Mouse (Mus musculus) limb, embryonic 15.5 days (tissue): Measurements from ENCODE around the gene Wdr46. TPM values are rescaled to one million over a fixed set of nuclear protein-coding genes. Genes with fewer than 3 reads are reported as not detected.
A peak's percentile ranks its signal among the peaks of the same experiment; 100 is the strongest.

ENCODE experiments used
- ATAC-seq: fragments of 200-750 bp; cut with Nextera tagmentation; 2 replicates; pipeline ENCODE4 v1.8.0; 2017; ENCODE audit warnings: low read depth, moderate TSS enrichment; ENCODE audit not compliant: insufficient number of reproducible peaks, low FRiP score, low TSS enrichment
- H3K27ac ChIP-seq: fragments of 300-500 bp; sonication (generic); 2 replicates; pipeline ENCODE4 v1.5.1; 2015; ENCODE audit warnings: moderate library complexity, mild to moderate bottlenecking, inconsistent platforms
- H3K27me3 ChIP-seq: fragments of 300-500 bp; sonication (generic); 2 replicates; pipeline ENCODE4 v1.6.1; 2015; ENCODE audit warnings: inconsistent platforms
- H3K36me3 ChIP-seq: fragments of 300-500 bp; sonication (generic); 2 replicates; pipeline ENCODE4 v1.6.1; 2015; ENCODE audit warnings: inconsistent platforms
- H3K4me1 ChIP-seq: fragments of 300-500 bp; sonication (generic); 2 replicates; pipeline ENCODE4 v1.6.1; 2015; ENCODE audit warnings: inconsistent platforms
- H3K4me2 ChIP-seq: fragments of 300-500 bp; sonication (generic); 2 replicates; pipeline ENCODE4 v1.6.1; 2015; ENCODE audit warnings: mild to moderate bottlenecking, inconsistent platforms
- H3K4me3 ChIP-seq: fragments of 300-500 bp; sonication (generic); 2 replicates; pipeline ENCODE4 v1.5.1; 2015; ENCODE audit warnings: mild to moderate bottlenecking, inconsistent platforms
- H3K9ac ChIP-seq: fragments of 300-500 bp; sonication (generic); 2 replicates; pipeline ENCODE4 v1.6.1; 2015; ENCODE audit warnings: inconsistent platforms
- H3K9me3 ChIP-seq: fragments of 300-500 bp; sonication (generic); 2 replicates; pipeline ENCODE4 v1.6.1; 2016; ENCODE audit warnings: inconsistent platforms
- WGBS: fragments of 180-500 bp; shearing (Covaris S2); methylation state at CpG from one replicate; pipeline ENCODE4 v1.1.7; 2015; 5-methylcytosine and 5-hydroxymethylcytosine counted together
- polyA plus RNA-seq: library from polyadenylated mRNA; unstranded; fragments of >200 nt; fragmentation: Nextera tagmentation; extraction: Ambion mirVana; gene quantifications from 2 replicates; pipeline ENCODE4 v1.2.1, GENCODE M21; 2015

The Wdr46 gene
- polyA plus RNA-seq, 1 experiment from 2014 or later = 31.4 TPM

DNA sequence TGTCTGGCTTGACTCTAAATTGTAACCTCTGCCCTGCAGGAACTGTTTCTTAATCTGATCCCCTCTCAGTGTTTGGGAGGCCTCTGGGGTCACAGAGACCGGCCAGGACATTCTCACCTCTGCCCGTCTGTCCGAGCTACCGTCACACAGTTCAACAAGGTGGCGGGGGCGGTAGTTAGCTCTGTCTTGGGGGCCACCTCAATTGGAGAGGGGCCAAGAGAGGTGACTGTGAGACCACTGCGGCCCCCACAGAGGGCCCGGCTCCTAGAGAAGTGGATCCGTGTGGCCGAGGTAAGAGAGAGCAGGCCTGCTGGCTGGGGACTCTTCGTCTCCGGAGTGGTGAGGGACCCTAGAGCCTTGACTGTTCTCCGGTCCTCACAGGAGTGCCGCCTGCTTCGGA is 7.5 kb upstream of the Wdr46 start:
- Histone ChIP-seq H3K27ac (no peak overlapping the region), H3K9ac (no peak overlapping the region), H3K27me3 (no peaks in the 10 kb centered on the region), H3K4me1 (peaks cover 30% of the 10 kb centered on the region), H3K9me3 (no peaks in the 10 kb centered on the region), H3K4me2 (no peak overlapping the region), H3K4me3 (no peak overlapping the region), H3K36me3 (peaks cover 52% of the 10 kb centered on the region)
- ATAC-seq = no peak
- WGBS = 93% methylated on average over 15 of the region's 15 CpGs

- peaks cover 27% of the 10 kb centered on the region for H3K4me1 ChIP-seq
- no peaks in the 10 kb centered on the region for H3K9me3 ChIP-seq
- no peak for ATAC-seq
- no peak overlapping the region for H3K27ac ChIP-seq
- H3K4me3 ChIP-seq = no peak overlapping the region
- H3K9ac ChIP-seq = no peak overlapping the region
- no peaks in the 10 kb centered on the region for H3K27me3 ChIP-seq
- peaks cover 59% of the 10 kb centered on the region for H3K36me3 ChIP-seq
- H3K4me2 ChIP-seq = no peak overlapping the region
- WGBS = 89% methylated on average over 21 of the region's 21 CpGs
These were observed 4.9 kb upstream of the Wdr46 start for GRCm38 (mm10) chr17:33935422-33936055.

GRCm38 (mm10) chr17:33936993-33937392 is 3.5 kb upstream of the Wdr46 start:
- H3K9me3 ChIP-seq = no peaks in the 10 kb centered on the region
- ATAC-seq = no peak
- no peak overlapping the region for H3K4me2 ChIP-seq
- H3K27ac ChIP-seq = no peak overlapping the region
- no peak overlapping the region for H3K4me3 ChIP-seq
- peaks cover 25% of the 10 kb centered on the region for H3K4me1 ChIP-seq
- no peaks in the 10 kb centered on the region for H3K27me3 ChIP-seq
- H3K9ac ChIP-seq = no peak overlapping the region
- H3K36me3 ChIP-seq = peaks cover 57% of the 10 kb centered on the region
- WGBS = 87% methylated on average over 15 of the region's 15 CpGs

- Histone ChIP-seq H3K36me3 (peaks cover 49% of the 10 kb centered on the region), H3K4me3 (no peak overlapping the region), H3K9ac (no peak overlapping the region), H3K27me3 (no peaks in the 10 kb centered on the region), H3K4me2 (peak overlapping the region; percentile 93; the same call in 1 of the 2 replicates), H3K4me1 (peaks cover 23% of the 10 kb centered on the region), H3K9me3 (no peaks in the 10 kb centered on the region), H3K27ac (no peak overlapping the region)
- 81% methylated on average over 11 of the region's 11 CpGs for WGBS
- no peak for ATAC-seq
These were observed 1.7 kb upstream of the Wdr46 start for GRCm38 (mm10) chr17:33938783-33939182.

DNA sequence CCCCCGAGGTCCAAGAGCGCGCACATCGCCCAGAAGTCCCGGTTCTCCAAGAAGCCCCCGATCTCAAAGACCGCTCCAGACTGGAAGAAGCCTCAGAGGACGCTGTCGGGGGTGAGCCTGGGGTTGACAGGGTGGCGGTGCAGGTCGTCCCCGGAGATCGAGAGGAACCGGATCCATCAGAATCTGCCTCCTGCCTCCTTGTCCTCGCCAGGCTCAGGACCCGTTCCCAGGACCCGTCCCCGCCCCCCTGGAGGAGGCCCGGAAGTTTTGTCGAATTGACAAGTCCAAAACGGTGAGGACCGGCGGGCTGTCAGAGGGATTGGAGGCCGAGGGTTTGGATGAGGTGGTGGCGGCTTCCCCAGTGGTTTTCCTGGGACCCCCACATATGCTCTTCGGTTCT is 521 bp downstream of the Wdr46 start:
- H3K4me2 ChIP-seq = peak overlapping the region; percentile 93
- no peaks in the 10 kb centered on the region for H3K9me3 ChIP-seq
- peak overlapping the region; percentile 79 for H3K9ac ChIP-seq
- WGBS = 2% methylated on average over 26 of the region's 26 CpGs
- H3K4me1 ChIP-seq = peaks cover 23% of the 10 kb centered on the region
- no peak for ATAC-seq
- no peaks in the 10 kb centered on the region for H3K27me3 ChIP-seq
- no peak overlapping the region for H3K27ac ChIP-seq
- peak overlapping the region; percentile 72 for H3K4me3 ChIP-seq
- peaks cover 52% of the 10 kb centered on the region for H3K36me3 ChIP-seq

- peaks cover 23% of the 10 kb centered on the region for H3K4me1 ChIP-seq
- WGBS = 53% methylated on average over 19 of the region's 19 CpGs
- H3K9ac ChIP-seq = peak overlapping the region; percentile 79
- H3K9me3 ChIP-seq = no peaks in the 10 kb centered on the region
- H3K27ac ChIP-seq = no peak overlapping the region
- no peaks in the 10 kb centered on the region for H3K27me3 ChIP-seq
- H3K4me2 ChIP-seq = peak overlapping the region; percentile 93
- peak overlapping the region; percentile 72 for H3K4me3 ChIP-seq
- no peak for ATAC-seq
- H3K36me3 ChIP-seq = peaks cover 54% of the 10 kb centered on the region
These were observed 921 bp downstream of the Wdr46 start for GRCm38 (mm10) chr17:33941381-33941780.

DNA sequence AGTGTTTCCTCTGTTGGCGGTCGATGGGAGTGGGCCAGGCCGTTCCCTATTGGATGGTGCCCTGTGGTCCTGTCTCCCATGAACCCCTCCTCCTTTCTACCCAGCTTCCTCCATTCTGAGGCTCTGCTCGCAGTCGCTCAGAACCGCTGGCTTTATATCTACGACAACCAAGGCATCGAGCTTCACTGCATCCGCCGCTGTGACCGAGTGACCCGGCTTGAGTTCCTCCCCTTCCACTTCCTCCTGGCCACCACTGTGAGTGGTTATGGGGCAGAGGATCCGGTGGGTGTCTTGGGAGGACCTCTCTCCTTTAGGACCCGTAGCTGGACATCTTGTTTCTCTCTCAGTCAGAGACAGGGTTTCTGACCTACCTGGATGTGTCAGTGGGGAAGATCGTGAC is 3.0 kb downstream of the Wdr46 start:
- Histone ChIP-seq H3K9ac (no peak overlapping the region), H3K4me2 (no peak overlapping the region), H3K36me3 (peaks cover 55% of the 10 kb centered on the region), H3K4me1 (peaks cover 27% of the 10 kb centered on the region), H3K4me3 (no peak overlapping the region), H3K27ac (no peak overlapping the region), H3K9me3 (no peaks in the 10 kb centered on the region), H3K27me3 (no peaks in the 10 kb centered on the region)
- 94% methylated on average over 15 of the region's 15 CpGs for WGBS
- ATAC-seq = no peak

GRCm38 (mm10) chr17:33947430-33948089 is 7.1 kb downstream of the Wdr46 start:
- H3K27ac ChIP-seq = no peak overlapping the region
- H3K4me3 ChIP-seq = no peak overlapping the region
- no peak overlapping the region for H3K4me2 ChIP-seq
- peaks cover 40% of the 10 kb centered on the region for H3K4me1 ChIP-seq
- peaks cover 77% of the 10 kb centered on the region for H3K36me3 ChIP-seq
- no peaks in the 10 kb centered on the region for H3K27me3 ChIP-seq
- no peaks in the 10 kb centered on the region for H3K9me3 ChIP-seq
- no peak overlapping the region for H3K9ac ChIP-seq
- WGBS = 87% methylated on average over 10 of the region's 10 CpGs
- no peak for ATAC-seq

GRCm38 (mm10) chr17:33948090-33948904 is 7.8 kb downstream of the Wdr46 start:
- ATAC-seq = no peak

GRCm38 (mm10) chr17:33948905-33949537 is 8.6 kb downstream of the Wdr46 start:
- ATAC-seq = no peak

More at GRCm38 (mm10) chr17:33948090-33948904, 7.8 kb downstream of the Wdr46 start:
- Histone ChIP-seq H3K4me1 (peaks cover 47% of the 10 kb centered on the region), H3K27ac (no peak overlapping the region), H3K36me3 (peaks cover 79% of the 10 kb centered on the region), H3K4me3 (no peak overlapping the region), H3K9me3 (no peaks in the 10 kb centered on the region), H3K9ac (no peak overlapping the region), H3K27me3 (no peaks in the 10 kb centered on the region), H3K4me2 (no peak overlapping the region)
- 82% methylated on average over 22 of the region's 22 CpGs for WGBS

DNA sequence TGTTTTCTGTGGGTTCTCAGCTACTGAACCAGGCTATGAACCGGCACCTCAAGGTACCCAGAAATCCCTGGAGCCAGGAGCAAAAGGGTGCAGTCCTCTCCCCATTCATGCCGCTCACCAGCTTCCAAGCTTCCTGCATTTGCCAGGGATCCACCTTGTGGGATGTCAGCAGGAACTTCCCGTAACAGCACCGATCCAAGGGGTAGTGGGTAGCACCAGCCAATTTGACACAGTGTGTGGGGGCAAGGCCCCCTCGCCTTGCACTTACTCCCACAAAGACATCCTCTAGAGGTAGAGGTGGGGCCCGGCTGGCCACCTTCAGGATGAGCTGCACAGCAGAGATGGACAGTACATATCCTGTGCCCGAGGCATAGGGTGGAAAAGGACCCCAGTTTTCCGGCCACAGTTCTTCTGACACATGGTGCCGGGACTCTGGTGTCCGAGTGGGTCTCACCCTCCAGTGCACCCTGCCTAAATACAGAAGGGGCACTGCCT is 9.7 kb downstream of the Wdr46 start:
- WGBS = 75% methylated on average over 10 of the region's 10 CpGs
- Histone ChIP-seq H3K27me3 (no peaks in the 10 kb centered on the region), H3K36me3 (peaks cover 71% of the 10 kb centered on the region), H3K9me3 (no peaks in the 10 kb centered on the region), H3K4me3 (peak overlapping the region; percentile 51), H3K4me2 (peak overlapping the region; percentile 89), H3K4me1 (peaks cover 62% of the 10 kb centered on the region), H3K9ac (0 out of 2 replicates have a peak overlapping the region, but pooled peaks have one; percentile 54), H3K27ac (peak overlapping the region; percentile 92)
- ATAC-seq = no peak

More at GRCm38 (mm10) chr17:33948905-33949537, 8.6 kb downstream of the Wdr46 start:
- no peak overlapping the region for H3K4me2 ChIP-seq
- H3K27me3 ChIP-seq = no peaks in the 10 kb centered on the region
- H3K9ac ChIP-seq = no peak overlapping the region
- no peaks in the 10 kb centered on the region for H3K9me3 ChIP-seq
- H3K4me3 ChIP-seq = no peak overlapping the region
- WGBS = 89% methylated on average over 19 of the region's 19 CpGs
- H3K4me1 ChIP-seq = peaks cover 54% of the 10 kb centered on the region
- H3K27ac ChIP-seq = no peak overlapping the region
- peaks cover 80% of the 10 kb centered on the region for H3K36me3 ChIP-seq
